Mouse (Mus musculus): ENCODE results near the gene Lrrn4.

Lrrn4 gene

GRCm38 (mm10) chr2:132870286-132870685, 10.4 kb downstream of the Lrrn4 start:
- DNase-seq (ENCODE audit: low spot score), result no peak

DNA sequence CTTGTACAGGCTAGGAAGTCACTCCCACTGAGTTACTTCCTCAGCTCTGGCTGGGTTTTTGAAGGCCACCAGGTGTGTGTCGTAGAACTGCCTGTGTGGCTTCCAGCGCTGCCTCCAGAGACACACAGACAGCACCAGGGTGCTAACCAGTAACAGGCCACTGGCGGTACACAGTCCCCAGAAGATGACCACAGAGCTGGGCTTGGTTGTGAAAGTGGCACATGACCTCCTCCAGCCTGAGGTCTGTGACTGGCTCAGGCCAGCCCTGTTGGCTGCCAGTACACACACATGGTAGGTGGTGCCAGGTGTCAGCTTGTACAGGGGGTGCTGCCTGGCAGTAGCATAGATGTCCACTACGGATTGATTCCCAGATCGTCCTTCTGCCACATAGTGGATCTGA, 11.0 kb downstream of the Lrrn4 start:
- no peak for DNase-seq (ENCODE audit: low spot score)

- DNase-seq (ENCODE audit: low spot score), result no peak
Measured at GRCm38 (mm10) chr2:132867521-132867920, 13.2 kb downstream of the Lrrn4 start.

GRCm38 (mm10) chr2:132863325-132863724, 17.4 kb downstream of the Lrrn4 start:
- DNase-seq (ENCODE audit: low spot score), result no peak

DNA sequence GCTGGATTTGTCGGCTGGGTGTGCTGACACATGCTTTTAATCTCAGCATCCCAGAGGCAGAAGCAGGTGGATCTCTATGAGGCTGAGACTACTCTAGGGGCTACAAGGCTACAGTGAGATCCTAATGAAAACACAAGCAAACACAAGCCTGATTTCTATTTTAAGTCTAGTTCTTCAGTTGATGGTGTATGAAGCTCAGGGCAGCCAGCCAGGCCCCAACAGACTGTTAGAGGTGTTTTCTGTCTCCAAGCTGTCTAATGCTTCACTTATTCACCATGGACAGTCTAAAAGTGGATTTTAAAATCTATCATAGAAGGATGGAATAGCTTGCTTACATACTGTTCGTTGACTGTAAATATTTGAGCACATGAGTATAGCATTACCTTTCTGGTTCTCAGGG, 19.2 kb downstream of the Lrrn4 start:
- DNase-seq (ENCODE audit: low spot score), result no peak

DNA sequence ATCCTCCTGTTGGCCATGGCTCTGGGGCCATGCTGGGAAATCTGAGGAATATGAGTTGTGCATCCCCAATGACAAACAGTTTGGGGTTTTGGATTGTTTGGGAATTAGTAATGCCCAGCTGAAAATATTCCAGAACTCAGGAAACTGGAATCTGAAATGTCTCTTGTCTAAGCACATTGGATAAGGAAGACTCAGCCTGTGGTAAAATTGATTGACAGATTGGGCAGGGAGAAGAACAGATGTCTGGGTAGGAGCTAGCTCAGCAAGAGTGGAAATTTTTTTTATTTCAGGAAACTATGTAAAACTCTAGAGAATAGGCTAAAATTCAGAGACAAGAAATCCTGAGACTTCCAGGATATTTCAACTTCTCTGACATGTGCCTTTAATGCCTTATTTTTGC, 20.3 kb downstream of the Lrrn4 start:
- no peak for DNase-seq (ENCODE audit: low spot score)

GRCm38 (mm10) chr2:132856333-132856732, 24.4 kb downstream of the Lrrn4 start:
- DNase-seq (ENCODE audit: low spot score), result no peak

DNA sequence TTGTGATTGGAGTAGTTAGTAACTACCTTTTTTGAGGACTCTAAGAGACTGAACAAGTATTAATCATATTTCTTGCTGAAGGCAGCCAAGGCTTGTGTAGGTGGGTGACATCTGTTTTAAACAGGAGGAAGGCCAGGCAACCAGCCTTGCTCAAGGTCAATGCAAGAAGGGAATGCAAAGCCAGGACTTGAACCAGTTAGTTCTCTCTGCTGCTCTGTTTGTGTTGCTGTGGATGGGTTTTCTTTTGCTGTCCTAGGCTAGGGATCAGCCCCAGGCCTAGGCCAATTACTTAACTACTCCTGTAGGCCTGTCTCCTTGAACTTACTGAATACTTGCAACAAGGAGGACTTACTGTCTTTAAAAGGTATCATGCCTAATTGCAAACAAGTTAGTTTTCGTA, 27.6 kb downstream of the Lrrn4 start:
- DNase-seq (ENCODE audit: low spot score), result no peak

- DNase-seq (ENCODE audit: low spot score), result no peak
Measured at GRCm38 (mm10) chr2:132849141-132849540, 31.6 kb downstream of the Lrrn4 start.

DNA sequence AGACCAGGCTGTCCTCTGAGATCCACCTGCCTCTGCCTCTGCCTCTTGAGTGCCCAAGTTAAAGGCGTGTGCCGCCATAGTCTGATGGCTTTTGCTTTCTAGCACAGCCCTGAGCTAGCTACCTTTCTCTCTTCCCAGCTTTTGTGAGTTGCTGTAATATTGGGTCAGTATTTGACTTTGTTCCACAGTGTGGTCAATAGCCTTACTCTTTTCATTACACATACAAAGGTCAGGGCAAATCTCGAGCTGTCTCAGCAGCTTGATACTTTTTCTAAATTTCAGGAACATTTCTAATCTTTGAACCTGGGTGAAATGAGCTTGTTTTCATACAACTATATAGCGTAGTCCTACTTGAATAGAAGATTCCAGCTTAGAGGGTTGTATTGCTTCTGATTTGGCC, 32.3 kb downstream of the Lrrn4 start:
- no peak for DNase-seq (ENCODE audit: low spot score)

DNA sequence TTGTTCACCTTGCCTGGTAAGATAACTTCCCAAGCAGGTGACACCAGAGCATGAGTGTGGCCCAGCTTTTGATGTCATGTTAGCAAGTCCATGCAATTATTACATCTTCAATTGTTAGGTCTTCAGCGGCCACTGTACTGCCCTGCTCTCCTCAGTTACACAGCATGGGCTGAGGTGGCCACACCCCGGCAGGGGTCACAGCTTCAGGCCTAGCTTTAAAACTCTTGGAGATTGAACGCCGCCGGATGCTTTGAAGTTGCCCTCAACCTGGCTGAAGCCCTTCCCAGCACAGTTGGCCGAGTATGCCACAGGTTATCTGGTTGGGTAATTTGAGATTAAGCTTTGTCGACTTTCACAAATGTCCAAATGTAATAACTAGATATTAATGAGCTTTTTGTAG, 33.1 kb downstream of the Lrrn4 start:
- DNase-seq (ENCODE audit: low spot score), result no peak

DNA sequence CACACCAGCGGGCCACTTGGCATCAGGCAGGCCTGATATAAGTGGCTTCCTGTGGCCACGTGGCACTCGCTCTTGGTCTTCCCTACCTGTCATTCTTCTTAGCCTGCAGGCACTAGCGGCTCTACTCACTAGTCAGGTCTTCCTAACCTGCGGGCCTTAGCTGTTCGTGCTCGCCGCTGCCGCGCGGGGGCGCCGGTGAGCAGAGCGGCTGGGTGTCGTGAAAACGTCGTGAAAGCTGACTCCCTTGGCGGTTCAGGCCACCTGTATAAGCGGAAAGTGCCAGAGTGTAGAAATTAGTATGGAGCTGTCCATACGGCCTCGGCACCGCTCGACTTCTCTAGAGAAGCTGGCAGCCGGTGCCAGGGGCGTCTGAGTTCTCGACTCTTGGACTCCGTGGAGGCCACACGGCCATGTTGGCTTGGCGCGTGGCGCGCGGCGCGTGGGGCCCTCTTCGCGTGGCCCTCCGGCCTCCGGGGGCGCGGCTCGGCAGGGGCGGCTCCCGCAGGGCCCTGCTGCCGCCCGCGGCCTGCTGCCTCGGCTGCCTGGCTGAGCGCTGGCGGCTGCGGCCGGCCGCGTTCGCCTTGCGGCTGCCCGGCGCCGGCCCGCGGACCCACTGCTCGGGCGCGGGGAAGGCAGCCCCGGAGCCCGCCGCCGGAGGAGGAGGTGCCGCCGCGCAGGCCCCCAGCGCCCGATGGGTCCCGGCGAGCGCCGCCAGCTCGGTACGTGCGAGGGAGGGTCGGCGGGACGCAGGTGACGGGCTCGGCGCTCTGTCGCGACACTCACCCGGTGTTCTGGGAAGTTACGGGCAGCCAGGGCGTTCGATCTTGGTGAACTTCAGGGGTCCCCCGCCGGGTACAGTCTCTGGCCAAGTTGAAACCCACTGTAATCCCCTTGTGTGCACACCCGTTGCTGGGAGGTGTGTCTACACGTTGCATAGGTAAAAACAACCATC, 34.0 kb downstream of the Lrrn4 start, which contains the start of gene Crls1:
Gene Crls1, plus strand, starts transcription at position 260 of the 952 bp plus-strand sequence.
- DNase-seq (ENCODE audit: low spot score), result peak; percentile 98

- DNase-seq (ENCODE audit: low spot score), result no peak
Measured at GRCm38 (mm10) chr2:132841071-132841470, 39.6 kb downstream of the Lrrn4 start.
